Mouse (Mus musculus) right cerebral cortex, postnatal 25 days (tissue): ENCODE measurements around the gene Dmrta2.

Experiments
- DNase-seq: peaks from one replicate; pipeline ENCODE4 v3.0.0; 2022

Dmrta2 gene

DNA sequence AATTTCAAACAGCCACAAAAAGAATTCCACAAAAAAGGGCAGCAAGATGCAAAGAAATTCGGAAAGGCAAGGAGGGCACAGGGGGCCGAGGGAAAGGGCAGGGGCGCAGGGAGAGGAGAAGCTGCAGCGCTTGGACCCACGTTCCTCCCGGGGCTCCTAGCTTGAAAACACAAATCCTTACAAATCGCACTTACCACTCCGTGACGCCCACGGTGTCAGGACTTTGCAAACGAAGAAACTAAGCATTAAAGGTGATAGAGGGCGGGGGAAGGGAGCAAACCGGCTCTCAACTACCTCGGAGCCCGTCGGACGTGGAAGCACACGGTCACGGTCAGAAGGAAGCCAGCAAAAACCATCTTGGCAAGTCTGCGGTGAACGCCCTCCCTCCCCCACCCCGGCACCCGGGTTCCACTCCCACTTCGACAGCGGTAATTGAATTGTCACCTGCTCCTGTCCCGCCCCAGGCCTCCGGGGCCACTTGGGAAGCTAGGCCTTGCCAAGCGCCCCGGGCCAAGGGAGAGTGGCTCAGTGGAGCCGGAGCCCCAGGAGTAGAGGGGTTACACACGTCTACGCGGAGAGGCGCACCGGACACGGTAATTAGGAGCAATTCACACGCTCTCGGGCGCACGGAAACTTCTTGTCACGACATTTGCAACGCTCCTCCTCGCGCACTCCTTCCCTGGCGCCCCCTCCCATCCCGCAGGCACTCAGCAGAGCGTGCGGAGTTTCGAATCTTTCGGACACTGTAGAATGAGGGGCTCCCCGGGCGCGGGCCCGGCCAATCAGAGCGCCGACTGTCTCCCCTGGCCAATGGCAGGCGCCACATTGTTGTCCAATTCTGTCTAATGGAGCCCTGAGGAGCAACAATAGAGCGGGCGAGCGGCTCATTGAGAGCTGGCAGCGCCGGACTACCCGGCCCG, at the start of gene Dmrta2:
Gene Dmrta2 (plus strand): TSS at position 906 of the 920 bp plus-strand sequence.
- DNase-seq: peak; percentile 52

DNA sequence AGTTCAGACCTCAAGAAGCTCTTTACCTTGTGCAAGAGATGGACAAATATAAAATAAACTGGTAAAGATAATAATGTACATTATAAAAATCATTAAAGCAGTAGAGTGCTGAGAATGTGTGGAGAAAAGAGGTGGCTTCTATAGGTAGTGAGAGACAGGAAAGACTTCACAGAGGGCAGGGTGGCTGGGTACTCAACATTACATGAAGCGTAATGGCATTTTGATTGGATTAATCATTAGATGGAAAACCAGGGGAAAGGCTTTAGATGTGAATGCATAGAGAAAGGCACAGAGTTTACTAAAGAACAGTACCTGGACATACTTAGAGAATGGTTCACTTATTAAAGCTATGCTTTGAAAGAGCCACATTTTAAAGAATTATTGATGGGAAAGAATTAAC, 48.8 kb upstream of the Dmrta2 start:
- DNase-seq: no peak

DNA sequence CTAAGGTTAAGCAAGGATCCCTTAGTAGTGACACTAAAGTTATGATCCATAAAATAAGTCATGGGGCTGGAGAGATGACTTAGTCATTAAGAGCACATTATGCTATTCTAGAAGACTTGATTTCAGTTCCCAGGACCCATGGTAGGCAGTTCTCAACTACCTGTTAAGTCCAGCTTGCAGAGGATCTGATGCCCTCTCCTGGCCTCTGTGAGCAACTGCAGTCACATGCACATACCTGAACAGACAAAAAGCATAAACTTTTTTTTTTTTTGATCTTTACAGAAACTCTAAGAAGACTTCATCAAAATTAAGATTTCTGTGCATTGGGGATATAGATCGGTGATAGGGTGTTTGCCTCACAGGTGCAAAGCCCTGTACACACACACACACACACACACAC, 47.4 kb upstream of the Dmrta2 start:
- no peak for DNase-seq

DNA sequence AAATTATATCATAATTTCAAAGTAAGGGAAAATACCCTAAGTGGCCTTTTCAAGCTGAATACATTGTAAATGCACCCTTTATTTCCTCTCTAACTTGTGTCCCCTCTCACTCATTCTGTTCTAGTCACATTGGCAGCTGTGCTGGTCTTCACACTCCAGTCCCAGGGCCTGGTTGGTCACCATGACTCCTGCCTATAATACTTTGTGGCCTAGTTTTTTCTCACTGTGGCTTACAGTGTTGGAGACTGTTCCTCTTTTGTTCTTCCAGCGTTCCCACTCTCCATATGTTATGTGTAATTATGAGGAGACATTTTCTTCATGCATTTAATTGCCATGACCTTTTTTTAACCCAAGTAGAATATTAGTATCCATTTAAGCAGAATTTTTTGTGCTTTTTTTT, 46.9 kb upstream of the Dmrta2 start:
- DNase-seq: no peak

DNA sequence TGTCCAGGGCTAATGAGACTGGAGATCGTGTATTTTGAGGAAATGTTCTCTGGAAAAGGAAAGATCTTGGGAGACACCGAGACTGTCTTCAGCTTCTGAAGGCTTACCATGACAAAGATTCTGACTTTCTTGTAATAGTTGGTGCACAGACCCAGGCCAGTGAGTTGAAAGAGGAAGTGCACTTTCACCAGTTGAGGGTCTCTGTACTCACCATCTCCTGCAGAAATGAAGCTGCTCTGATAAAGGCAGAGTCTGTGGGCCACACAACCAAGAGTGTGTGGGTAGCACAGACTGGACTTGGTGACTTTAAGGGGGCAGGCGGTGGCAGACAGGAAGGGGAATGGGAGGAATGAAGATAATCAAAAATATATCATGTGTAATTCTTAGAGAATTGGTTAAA, 41.3 kb upstream of the Dmrta2 start:
- no peak for DNase-seq

DNA sequence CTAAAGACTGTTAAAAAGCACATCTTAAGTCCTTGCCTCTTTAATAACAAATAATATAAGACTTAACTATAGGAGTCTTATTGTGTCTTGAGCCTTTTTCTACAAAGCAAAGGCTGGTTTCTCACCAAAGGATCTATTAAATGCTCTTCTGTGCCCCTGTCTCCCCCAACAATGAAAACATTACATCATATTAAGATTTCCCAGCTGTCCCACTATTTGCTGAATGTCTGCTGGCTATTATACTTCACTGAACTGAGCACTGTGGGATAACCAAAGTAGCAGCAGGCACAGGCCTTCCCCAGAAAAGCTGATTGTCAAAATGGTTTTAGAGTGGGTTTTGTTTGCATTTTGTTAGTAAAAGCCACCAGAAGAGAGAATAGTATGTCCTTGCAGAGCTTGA, 38.6 kb upstream of the Dmrta2 start:
- no peak for DNase-seq

DNA sequence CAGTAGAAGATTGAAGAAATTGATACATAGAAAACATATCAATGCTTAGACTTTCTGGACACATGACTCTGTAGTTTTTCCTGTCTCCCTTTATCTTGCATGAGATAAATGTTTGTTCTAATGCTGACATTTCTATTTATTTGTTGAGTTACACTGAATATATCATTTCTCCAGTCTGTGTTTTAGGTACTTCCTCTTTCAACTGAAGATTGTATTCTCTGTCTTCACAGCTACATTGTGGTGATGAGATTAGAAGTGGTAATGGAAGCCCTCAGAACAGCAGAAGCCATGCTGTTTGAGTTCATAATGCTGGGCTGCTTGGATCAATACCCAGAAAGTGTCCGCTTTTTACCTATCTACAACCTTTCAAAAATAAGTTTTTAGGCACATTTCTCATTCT, 32.3 kb upstream of the Dmrta2 start:
- DNase-seq: no peak

DNA sequence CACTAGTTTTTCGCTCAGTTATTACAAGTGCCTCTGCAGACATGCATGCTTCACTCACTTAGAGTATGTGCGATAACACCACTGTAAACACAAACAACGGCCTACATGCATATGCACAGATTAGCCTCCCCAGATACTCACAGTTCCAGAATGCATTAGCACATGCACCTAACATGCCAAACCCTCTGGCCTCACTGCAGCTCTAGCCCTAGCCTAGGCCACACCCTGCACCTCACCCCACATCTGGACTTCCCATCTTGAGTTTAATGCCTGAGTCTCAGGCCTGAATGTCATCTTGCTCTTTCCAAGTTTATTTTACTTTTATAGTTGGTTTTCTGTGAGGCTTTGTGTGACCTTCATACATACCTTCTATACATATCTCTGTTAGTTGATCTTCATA, 28.5 kb upstream of the Dmrta2 start:
- no peak for DNase-seq

DNA sequence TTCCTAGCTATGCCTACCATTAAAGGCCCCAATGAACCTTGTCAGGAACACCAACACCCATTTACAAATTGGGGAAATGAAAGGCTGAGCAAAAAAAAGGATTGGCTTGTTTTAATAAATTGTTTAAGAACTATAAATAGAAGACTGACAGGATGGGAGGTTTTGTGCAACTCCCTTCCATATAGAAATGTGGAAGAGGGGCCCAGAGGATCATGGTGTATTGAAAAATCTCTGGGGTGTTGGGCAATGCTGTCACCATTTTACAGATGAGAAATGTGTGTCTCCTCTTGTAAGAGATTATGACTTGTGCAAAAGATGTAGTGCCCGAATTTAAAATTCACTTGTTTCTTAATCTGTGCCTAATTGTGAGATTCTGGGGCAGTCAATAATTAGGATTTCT, 24.3 kb upstream of the Dmrta2 start:
- DNase-seq: no peak

DNA sequence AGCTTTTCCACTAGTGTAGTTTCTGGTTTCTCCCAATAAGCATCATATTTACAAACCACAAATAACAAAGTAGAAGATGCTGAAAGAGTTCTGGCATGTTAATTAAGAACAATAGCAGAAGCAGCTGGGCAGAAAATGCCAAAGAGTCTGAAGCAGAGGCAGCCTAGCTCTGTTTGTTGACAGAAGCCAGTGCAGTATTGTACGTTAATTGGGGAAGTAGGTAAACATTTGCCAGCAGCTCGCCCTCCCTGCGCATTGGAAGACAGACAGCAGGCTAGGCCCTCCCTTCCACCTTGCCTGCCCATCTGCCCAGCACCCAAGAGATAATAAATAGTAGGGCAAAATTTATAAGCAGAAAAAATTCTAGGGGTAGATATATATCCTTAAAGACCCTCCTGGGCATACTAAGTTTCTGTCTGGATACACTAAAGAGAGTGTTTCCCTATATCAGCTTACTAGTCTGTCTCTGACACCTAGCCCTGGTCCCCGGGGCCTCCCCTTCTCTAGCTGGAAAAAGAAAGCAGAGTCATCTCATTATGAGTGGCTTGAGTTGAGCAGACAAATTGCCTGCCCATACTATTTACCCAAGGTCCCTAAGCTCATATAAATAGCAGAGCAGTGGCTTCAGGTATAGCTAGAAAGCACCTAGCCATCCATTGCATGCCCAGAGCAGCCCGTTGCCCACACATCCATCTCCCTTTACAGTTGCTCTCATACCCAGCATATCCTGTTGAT, 17.5 kb upstream of the Dmrta2 start:
- DNase-seq: no peak

DNA sequence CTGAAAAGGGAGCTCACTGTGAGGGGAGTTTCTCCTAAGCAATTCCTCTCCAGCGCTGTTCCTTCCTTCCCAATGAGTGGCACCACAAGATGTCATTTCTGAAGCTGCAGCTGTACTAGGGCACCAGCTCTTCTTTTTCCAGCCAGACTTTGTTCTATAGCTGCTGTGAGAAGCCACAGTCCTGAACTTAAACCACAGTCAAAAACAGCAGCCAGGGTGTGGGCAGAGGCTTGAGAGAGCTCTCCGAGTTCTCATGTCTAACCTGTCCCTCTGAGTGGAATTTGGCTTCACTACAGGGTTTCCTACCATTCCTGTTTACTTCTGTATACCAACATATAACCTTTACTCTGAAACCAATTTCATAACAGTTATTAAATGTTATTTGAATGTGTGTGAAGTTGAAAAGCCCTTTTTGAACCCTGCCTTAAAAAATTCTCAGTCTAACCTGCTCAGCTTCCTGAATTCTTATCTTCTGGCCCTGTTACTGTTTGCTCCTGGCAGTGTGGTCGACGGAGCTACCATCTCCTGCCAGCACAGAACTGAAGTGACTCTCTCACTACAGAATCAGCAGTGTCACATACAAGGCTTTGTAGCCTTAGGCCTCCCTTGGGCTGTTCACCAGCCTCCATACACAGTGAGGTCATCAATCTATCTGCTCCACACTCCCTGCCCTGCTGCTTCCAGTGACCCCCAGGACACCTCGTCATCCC, 14.1 kb upstream of the Dmrta2 start:
- no peak for DNase-seq

DNA sequence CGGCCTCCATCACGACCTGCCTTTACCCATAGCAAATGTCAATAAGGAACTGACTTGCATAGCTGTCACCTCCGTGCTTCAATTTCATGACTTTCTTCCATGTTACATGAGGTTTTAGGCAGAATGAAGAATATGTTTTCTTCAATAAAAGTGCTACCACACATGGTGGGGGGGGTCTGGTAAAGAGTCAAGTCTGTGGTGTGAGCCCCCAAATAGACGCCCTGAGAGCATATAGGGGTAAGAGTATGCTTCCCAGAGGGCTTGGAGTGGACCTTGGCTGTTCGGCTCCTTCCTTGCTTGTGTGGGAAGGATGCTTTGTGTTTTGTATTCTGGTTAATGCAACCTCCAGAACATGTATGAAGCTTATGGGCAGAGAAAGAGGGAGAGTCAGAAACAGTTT, 8.3 kb upstream of the Dmrta2 start:
- no peak for DNase-seq

DNA sequence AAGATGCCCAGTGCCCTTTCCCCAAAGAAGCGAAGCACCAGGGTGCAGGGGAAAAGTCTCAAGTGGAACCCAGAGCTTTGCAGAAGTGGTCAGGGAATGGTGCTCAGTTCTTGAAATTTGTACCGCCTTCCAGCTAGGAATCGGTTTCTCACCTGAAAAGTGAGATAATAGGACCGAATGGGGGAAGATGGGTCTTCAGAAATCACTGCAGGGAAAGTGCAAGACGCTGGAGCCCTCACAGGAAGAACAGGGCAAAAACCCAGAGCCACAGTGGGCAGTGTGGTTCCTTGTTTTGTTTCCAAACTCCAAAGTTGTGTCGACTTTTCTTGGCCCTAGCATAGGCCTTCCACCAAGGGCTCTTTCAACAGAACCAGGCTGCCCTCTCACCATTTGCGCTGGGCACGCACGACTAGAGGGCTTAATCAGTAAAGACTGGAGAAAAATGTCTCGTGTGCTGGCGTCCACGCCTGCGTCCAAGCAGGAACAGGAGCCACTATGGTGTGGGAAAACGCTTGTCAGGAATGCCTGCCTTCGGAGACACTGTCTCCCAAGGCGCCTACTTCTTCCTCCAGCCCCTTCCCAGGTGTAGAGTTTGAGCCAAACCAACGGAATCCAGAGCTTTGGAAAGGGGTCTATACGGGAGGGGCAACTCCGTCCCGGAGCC, 3.7 kb upstream of the Dmrta2 start:
- no peak for DNase-seq

DNA sequence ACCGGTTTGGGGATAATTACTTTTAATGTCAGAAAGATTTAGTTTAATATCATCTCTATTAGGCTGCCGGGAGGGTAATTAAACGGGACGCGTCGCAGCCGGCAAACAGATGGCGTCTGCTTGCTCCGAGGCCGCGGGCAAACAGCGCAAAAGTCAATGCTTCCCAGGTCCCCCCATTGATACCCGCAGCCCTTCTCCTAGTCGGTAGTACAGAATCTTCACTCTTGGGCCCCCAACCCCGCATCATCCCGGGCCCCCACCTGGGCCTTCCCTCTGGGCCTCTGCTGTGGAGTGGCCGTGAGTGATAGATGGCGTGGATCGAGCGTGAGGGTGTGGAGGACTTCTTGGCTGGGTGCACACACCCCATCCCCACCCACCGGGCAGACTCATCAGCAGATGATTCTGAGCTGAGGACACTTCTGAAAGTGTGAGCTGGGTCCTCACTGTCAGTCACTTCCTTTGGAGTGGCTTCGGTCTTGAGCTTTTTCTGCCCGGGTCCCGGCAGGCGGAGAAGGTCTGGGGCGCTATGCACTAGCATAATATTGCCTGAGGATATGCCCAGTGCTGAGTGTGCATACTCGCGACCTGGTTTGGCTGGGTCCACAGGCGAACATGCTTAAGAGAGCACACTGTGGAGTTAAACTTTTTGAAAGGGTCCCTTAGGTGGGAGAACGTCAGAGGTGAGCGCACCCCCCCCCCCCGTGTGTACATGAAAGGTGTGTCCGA, 3.0 kb upstream of the Dmrta2 start:
- no peak for DNase-seq

DNA sequence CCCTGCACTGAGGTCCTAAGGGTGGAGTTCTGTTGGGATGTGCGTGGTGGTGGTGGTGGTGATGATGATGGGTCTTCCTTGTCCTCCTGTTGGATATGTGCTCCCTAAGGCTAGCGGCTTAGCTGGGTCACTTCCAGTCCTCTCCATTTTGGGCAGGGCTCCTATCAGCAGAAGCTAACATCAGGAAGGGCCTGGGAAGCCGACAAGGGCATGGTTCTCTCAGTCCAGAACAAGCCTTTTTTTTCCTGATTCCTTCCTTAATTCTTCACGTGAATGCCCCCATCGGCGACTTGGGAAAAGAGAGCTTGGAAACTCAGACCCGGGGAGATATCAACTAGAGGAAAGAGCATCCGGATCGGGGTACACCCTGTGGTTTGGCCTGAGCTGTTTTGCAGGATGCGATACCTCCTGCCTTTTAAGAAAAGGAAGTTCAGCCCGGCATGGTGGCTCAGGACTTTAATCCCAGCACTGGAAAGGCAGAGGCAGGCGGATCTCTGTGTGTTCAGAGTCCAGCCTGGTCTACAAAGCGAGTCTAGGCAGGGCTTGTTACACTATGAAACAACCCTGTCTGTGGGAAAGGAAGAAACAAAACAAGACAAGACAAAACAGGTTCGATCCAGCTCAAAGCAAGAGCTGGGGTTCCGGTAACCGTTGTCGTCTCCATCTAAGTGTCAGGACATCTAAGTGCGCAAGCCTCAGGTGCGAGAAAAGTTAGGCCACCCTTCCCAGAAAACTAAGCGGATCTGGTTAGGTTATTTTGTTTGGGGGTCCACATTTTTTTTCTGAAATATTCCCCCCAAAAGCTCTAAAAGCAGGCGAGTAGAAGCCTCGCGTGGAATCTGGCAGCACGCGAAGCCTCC, 2.2 kb upstream of the Dmrta2 start:
- DNase-seq: no peak

DNA sequence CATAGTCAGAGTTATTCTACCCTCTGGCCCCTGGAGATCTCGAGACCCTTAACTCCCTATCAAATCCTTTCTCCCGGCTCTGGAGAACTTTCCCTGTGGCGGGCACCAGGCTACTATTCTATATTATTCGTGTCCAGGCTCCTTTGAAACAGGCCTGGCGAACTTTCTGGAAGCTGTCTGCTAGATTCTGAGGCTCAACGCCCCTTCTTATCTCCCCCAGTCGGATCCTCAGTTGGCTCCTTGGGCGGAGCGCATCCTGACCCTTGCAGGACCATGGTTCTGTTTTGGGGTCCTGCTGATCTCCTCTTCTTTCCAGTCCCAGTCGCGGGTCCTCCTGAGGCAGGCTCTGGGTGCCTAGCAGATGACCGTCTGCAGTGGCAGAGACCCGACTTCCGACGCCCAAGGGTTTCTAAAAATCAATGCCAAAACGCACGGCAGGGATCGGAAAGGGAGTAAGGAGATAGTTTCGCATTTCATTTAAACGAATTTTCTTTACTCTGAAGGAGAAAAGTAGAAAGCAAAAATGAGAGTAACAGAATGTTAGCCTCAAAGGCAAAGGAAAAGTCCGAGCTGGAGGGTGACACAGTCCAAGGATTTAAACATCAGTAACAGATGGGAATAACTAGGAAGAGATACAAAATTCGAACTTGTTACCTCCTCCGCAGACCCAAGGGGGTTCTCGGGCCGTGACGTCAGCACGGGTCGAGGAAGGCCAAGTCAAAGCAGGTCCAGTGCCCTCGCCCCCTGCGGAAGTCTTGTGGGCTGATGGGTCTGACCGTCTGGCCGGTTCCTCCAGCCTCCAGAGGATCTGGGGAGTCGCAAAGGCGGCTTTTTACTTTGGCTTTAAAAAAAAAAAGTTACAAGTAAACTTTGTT, 1.3 kb upstream of the Dmrta2 start:
- no peak for DNase-seq

DNA sequence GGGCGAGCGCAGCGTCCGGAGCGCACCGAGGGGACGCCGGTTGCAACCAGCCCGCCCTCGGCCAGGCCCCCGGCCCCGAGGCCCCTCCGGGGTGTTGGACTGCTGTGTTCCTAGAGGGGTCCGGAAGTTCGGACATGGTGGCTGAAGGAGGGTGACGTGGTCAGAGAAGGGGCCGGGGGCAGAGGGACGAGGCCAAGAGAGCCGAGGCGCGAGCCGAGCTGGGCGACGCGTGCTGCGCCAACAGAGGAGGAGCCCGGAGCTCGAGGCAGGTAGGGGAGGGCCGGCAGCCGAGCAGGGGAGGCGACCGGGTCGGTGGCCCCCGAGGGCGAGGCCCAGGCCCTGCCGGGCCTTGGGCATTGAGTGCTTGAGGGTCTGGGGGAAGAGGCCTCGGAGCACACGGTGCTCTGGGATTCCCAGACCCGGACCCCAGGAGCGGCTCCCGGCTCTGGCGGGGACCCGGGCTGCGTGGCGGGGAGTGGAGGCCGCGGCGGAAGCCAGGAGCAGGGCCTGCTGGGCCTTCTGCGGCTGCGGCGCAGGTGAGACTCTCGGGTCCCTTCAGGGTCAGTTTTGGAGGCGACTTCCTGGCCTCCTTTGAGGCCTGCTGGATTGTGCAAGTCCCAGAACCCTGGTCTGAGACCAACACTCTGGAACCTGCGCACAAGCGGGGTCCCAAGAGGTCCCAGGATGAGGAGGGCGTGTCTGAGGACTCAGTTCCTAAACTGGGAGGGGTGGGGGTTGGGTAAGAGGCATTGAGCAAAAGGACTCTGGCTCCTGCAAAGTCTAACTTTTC, 410 bp downstream of the Dmrta2 start:
- DNase-seq: no peak

DNA sequence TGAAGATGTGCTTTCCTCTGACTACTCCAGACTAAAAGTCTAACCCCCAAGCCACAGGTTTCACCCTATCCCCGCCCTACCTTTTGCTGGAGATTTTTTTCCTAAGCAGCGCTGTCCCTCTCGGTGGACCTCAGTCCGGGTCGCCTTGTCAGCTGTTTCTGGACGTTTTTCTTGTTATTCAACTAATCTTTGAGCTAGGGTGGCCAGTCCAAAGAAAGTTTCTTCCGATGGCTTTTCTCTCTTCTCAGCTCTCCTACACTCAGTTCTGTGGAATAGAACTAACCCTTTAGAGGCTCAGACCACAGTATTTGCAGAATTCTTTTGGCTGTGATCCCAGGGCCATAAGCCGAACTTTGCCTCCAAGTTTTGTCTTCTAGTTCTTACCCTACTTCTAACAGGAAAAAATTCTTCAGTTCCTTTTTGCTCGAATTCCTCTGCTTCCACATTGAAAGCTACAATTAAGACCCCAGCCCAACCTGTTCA, 1.0 kb downstream of the Dmrta2 start:
- no peak for DNase-seq
